Mouse (Mus musculus) kidney, adult 2 months (tissue): ENCODE results near the gene Col24a1.

Experiments used
- CTCF ChIP-seq: fragments of 200-500 bp; conservative IDR thresholded peaks from 2 replicates; pipeline ENCODE4 v1.5.1; 2011; ENCODE audit warnings: low read depth, mild to moderate bottlenecking, control low read depth, low read length, moderate library complexity, mixed read lengths; ENCODE audit not compliant: insufficient read depth, insufficient read length
- POLR2A ChIP-seq: fragments of 200-500 bp; IDR thresholded peaks from one replicate; pipeline ENCODE4 v1.6.1; 2011; ENCODE audit warnings: low read depth, low read length, control low read depth

GRCm38 (mm10) chr3:145268066-145268465 is 24.2 kb upstream of the Col24a1 start:
- TF ChIP-seq CTCF = no peak
- TF ChIP-seq POLR2A = no peak
